Mouse (Mus musculus) mesoderm, embryonic 11.5 days (tissue): Measurements from ENCODE around the gene Wdr86.
"Not testable (repeated sequence)": the region's sequence is repeated elsewhere in the genome, so short reads cannot be mapped to it uniquely, and the experiment has no call there.

ENCODE experiments used
- DNase-seq: peaks from one replicate; pipeline ENCODE4 v3.0.0-alpha.2; 2012; ENCODE audit warnings: low read depth, low spot score

The Wdr86 gene

DNA sequence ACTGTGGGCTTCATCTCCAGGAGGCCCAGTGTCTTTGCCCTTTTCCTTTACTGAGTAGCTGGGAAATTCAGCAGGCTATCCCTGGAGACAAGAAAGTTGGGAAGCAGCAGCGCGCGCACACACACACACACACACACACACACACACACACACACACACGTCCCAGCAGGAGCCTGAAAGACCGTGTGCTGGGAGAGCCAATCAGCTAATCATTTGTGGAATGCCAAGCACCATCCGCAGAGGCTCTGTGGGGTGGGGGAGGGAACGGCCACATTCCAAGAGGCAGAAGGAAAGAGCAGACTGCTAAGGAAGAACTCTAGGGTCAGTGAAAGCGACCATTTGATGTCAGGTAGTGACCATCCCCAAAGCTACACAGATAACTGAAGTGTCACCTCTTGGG, 2.6 kb upstream of the Wdr86 start:
- peak; percentile 84 for DNase-seq

DNA sequence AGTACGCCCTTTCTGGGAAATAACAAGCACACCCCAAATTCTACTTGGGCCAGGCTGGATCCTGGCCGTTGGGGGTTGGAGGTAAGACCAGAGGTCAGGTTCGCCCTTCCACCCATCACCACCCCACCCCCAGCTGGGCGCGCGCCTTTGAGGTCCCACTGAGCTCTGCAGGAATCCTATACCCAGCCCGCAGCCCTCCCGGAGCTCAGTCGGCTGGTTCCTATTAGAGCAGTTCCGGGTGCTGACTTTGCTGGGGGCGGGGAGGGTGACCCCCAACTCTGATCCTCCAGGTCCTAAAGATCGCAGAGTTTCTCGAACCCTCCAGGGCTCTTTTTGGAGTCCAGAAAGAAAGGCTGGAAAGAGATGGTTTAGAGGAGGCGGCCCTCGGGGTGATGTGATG, 459 bp upstream of the Wdr86 start:
- no peak for DNase-seq

DNA sequence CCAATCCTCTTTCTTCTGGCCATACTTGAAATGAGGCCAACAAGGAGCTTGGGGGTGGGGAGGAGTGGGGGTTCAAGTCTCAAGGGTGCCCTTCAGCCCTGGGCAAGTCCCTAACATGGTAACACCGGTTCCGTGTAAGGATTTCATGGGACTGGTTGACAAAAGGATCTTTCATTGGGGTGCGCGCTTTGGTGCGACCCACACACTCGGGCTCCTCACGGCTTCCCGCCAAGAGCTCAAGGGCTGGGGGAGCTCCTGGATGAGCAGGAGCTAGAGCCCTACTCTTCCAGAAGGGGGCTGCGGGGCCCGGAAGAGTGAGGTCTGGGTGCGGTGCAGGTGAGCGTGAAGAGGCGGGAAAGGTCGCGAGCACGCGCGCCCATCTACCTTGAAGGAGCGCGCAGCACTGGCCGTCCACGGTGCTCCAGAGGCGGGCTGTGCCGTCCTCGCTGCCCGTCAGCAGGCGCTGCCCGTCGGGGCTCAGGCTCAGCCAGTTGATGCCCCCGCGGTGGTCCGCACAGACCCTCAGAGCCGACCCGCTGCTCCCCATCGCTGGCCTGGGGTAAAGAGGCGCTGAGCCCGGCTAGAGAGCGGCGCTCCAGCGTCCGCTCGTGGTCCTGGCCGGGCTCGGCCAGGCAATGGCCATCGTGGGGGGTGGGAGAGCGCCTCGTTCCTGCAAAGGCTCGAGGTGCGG, 585 bp downstream of the Wdr86 start:
- DNase-seq, result no peak

DNA sequence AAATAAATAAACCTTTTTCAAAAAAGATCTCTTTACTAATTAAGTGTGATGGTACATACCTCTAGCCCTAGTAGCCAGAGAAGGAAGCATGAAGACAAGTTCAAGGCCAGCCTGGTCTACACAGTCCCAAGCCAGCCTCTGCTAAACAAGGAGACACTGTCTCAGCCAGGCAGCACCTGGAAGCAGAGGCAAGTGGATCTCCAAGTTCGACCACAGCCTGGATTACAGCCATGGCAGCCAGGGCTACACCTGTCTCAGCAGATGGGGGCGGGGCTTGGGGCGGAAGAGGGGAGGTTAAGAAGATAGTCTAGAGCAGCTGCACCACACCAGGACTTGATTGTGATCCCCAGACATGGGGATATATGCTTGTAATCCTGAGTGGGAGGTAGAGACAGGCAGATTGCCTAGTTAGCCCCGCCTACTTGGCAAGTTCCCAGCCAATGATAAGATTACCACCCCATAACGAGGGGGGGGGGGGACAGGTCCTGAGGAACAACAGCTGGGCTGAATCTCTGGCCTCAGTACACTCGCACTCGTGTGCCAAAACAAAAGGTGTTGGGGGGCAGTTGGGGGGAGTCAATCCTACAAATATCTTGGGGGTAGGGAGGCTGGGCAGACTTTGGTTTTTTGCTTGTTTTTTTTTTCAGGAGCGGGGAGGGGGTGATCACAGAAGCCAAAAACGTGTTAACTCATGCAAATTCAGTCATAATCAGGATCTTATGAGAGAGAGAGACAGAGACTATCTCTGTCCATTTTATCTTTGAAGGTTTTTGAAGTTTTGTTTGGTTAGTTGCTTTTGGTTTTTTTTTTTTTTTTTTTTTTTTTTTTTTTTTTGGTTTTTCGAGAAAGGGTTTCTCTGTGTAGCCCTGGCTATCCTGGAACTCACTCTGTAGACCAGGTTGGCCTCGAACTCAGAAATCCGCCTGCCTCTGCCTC, 3.4 kb downstream of the Wdr86 start:
- DNase-seq, result no peak

DNA sequence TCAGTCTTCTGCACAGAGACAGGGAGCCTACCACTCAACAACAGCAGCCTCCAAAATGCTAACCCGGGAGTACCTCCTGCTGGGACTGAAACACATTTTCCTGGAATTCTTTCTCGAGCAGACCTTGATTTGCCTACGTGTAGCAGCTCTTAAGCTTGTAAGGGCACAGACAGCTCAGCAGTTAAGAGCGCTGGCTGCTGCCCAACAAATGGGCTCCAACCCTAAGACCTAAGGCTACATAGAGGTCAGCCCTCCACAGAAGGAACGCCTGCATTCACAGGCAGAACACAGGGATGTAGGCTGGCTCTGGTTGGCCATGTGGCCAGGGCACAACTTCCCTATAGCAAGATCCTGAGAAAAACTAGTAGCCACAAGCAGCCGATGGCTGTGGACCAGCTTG, 4.6 kb downstream of the Wdr86 start:
- DNase-seq, result no peak

DNA sequence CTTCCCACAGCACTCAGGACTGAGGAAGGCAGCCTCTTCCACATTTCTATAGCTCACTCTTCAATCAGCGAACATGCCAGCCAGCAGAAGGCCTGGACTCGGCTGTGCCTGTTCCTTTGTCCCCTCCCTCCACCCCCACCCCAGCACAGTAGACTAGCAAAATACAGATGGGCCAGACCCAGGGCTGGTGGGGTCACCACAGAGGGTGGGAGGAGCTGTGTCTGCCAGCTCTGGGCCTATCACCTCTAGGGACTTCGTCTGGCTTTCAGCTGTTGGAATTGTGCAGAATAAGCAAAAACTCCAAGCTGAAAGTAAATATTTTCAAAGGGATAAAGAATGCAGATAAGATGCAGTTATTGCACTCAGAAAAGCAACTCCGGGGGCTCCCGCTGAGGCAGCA, 5.7 kb downstream of the Wdr86 start:
- peak; percentile 58 for DNase-seq

DNA sequence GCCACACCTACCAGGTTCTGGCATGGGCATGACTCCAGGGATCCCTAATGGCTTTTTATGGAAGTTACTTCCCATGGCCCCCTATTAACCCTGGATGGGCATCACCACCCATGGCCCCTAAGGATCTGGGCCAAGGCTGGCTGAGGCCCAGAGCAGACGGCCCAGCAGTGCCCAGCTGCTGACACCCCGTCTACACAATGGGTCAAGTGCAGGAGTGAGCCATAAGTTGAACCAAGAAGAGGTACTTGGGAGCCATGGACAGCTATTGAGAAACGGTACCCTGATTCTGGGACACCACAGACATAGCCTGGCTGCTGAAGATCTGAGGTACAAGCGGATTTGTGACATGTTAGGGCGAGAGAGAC, 6.3 kb downstream of the Wdr86 start:
- DNase-seq, result no peak

DNA sequence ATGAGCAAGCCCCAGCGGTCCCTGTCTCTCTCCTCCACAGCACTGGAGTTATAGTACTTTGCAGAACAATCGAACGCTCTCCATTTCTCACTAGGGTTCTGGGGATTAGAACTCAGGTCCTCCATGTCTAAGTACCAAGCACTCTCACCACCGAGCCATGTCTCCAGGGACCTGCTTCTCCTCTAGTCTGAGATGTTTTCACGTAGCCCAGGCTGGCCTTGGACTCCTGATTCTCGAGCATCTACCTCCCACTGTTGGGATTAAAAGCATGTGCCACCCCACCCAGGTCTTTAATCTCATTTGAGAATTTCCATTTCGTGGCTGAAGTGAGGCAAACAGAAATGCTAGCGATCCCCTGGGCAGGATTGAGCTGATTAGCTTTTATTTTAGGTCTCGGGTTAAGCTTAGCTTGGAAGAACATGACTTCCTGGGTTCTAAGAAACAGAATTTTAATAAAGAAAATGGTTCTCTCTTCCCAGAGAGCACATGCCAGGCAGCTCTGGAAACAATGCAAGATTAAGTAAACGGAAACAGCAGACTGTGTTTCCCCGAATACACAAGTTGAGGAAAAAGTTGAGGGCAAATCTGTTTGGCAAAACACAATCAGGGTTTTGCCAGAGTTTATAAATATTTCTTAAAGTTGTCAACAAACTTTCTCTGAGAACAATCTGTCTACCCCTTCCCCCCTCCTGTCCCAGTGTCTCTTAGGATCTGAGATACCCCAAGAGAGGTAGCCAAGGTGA, 6.8 kb downstream of the Wdr86 start:
- DNase-seq, result no peak

DNA sequence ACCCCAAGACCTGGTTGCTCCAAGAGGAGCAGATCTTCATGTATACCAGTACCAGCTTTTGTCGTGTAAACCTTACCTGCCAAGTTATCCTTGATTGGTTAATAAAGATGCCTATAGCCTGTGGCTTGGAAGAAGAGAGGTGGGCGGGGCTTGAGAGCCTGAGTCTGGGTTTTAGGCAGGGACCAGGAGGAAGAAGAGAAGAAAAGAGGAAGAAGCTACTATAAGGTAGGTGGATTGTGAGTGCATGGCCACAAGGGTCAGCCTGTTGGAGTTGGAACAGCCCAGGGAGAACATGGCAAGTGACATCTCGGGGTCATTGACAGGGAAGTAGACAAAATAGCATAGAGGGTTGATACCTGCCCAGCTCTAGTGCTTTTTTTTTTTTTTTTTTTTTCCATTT, 10.7 kb downstream of the Wdr86 start:
- no peak for DNase-seq

DNA sequence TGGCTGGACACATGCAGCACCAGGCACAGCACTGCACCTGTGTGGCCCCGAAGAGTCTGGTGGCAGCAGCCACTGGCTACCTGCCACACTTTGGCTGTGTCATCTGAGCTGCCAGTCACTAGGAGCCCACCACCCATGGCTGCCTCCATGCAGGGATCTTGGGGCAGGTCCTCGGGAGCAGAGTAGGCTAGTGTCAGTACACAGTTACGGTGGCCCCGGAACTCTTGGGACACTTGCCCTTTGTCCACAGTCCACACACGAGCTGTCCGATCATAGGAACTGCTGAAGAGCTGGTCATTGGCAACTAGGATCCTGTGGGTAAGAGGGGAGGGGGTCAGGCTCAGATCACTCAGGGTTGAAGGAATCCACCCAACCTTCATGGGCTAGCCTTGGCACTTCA, 12.5 kb downstream of the Wdr86 start:
- DNase-seq, result no peak

DNA sequence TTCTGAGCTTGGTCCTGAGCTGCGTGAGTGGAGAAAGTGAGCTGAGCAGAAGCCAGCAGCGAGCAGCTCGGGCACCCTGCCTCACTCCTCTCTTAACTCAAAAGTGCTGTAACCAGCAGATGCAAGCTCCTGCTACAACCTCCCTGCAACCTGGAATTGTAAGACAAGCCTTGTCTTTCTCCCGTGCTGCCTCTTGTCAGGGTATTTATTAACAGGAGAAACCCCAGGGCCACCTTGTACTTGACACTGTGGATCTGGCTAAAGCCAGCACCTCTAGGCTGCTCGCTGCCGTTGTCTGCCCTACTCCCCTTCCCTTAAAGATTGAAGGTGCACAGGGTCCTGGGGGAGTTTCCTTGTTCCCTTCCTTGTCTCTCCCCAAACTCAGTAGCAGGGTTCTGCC, 16.5 kb downstream of the Wdr86 start:
- no peak for DNase-seq

DNA sequence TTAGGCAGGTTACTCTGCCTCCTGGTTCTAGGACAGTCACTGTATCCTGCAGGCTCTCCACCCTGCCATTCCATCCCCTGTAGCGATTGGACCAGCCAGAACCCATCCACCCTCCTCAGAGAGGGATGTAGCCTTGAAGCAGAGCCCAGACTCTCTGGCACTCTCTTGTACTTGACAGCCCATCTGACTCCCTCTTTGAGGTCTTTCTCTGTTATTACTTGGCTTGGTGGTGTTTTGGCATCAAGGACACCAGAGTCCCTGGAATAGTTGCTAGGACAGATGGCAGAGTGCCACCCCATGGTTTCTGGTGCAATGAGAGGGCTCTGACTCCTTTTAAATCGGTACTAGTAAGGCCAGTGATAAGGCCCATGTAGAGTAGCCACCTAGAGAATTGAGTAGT, 17.3 kb downstream of the Wdr86 start:
- no peak for DNase-seq

DNA sequence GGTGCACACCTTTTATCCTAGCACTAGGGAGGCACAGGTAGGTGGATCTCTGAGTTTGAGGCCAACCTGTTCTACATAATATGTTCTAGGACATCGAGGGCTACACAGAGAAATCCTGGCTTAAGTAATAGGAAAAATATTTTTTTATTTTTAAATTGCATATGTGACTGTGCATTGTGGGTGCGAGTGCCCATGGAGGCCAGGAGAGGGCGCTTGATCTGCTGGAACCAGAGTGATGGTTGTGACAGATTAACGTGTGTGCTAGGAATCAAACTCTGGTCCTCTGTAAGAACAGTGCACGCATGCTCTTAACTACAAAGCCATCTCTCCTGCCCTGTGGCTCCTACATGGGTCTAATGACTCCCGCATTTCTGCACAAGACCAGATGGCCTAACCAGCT, 18.9 kb downstream of the Wdr86 start:
- DNase-seq, result no peak

DNA sequence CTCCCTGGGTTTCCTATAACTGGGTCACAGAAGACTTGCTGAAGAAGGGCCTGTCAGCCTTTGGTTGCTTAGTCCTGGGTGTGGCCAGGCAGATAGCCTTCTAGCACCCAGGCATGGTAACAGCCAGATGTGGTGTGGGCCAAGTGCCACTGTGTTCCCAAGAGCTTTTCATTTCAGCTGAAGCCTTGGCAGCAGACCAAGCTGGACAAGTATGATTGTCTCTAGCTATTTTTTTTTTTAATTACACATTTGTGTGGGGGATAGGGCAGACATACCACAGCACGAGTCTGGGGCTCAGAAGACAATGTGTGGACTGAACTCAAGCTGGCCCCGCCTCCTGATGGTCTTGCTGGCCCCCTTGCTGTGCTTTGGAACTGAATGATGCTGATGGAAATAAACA, 20.6 kb downstream of the Wdr86 start:
- DNase-seq, result no peak

DNA sequence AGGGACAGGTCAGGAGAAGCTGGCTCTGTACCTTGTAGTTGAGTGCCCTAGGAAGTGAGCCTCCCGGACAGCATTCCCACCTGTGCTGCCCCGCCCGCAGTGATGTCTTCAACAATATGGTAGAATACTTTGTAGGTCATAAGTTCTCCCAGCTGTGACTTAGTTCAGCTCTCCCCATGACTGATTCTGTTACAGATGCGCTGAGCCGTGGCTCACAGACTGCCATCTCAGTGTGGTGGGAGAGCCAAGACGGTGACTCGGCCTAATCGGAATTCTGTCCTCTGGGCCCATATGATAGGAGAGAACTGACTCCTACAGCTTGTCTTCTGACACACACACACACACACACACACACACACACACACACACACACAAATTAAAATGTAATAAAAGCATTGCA, 25.9 kb downstream of the Wdr86 start:
- DNase-seq, result no peak

DNA sequence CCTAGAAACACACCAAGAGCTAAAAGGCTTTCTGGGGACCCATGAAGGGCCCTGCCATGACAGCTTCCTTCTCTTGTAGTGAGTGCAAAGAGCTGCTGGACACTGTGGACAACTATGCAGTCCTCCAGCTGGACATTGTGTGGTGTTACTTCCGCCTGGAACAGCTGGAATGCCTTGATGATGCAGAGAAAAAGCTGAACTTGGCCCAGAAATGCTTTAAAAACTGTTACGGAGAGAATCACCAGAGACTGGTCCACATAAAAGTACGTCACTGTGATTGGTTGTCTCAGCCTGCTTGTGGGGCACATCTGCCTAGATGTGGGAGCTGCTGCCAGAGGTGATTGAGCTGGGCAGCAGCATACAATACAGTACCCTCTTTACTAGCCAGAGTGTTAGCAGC, 29.3 kb downstream of the Wdr86 start:
- DNase-seq, result no peak

DNA sequence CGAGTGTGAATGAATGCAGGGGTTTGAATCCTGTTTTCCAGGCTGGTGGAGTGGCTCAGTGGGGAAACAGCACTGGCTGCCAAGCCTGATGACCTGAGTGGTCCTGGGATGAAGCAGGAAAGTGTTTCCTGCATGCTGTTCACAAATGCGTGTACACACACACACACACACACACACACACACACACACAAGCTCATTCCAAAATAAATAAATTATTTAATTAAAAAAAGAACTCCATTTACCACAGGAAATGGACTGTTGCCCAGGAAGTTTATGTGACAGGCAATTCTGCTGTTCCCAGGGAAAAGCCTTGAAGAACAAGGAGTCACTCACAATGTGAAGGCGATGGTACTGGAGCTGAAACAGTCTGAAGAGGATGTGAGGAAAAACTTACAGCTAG, 33.8 kb downstream of the Wdr86 start:
- no peak for DNase-seq

DNA sequence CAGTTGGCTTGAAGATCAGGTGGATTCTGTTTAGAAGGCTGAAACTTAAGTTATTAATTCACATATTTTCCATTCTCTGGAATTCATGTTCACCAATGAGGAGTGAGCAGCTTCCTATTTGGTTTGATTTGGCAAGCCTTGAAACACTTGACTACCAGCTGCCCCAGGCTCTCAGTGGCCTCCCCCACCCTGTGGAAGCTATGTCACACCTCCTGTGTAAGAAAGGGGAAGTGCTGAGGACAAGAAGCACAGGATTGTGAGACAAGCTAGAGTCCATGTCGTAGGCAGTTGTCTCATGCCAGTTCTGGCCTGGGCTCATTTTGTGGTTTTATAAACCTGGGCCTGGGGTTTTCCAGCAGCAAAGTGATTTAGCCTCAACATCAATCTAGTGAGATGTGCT, 42.8 kb downstream of the Wdr86 start:
- no peak for DNase-seq

DNA sequence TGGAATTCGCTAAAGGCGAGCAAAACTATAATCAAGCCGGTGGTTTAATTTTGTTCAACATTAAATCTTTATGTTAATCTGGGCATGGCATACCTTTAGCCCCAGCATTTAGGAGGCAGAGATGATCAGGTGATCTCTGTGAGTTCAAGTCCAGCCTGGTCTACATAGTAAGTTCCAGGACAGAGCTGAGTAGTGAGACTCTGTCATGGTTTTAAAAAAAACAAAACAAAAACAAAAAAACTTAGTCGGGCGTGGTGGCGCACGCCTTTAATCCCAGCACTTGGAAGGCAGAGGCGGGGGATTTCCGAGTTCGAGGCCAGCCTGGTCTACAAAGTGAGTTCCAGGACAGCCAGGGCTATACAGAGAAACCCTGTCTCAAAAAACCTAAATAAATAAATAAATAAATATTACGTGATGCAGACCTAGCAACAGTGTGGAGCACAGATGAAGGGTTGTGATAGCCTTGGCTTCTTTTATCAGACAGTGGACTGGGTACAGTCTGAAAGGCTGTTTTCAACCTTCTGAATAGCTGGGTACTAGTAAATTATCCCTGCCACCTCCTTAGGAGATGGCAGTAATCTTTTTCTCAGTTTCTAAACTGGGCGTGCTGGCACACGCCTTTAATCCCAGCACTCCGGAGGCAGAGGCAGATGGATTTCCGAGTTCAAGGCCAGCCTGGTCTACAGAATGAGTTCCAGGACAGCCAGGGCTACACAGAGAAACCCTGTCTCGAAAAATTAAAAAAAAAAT, 43.7 kb downstream of the Wdr86 start:
- DNase-seq, result not testable (repeated sequence)

DNA sequence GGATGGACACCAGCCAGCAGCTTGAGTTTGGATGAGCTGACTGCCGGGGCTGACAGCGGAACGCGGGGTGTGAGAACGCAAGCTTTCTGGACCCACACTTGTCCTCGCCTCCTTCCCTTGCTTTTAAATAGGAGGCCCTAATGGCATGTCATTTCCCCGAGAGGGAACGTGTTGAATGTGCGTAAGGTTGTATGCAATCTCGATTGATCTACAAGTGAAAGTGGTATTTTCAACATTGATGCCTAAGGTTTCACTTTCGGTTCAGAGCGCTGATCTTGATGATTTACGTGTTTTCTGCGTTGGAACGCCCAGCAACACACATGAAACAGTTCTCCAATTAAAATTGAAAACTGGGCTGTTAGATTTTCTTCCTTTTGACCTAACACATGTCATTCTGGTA, 44.4 kb downstream of the Wdr86 start:
- peak; percentile 57 for DNase-seq

DNA sequence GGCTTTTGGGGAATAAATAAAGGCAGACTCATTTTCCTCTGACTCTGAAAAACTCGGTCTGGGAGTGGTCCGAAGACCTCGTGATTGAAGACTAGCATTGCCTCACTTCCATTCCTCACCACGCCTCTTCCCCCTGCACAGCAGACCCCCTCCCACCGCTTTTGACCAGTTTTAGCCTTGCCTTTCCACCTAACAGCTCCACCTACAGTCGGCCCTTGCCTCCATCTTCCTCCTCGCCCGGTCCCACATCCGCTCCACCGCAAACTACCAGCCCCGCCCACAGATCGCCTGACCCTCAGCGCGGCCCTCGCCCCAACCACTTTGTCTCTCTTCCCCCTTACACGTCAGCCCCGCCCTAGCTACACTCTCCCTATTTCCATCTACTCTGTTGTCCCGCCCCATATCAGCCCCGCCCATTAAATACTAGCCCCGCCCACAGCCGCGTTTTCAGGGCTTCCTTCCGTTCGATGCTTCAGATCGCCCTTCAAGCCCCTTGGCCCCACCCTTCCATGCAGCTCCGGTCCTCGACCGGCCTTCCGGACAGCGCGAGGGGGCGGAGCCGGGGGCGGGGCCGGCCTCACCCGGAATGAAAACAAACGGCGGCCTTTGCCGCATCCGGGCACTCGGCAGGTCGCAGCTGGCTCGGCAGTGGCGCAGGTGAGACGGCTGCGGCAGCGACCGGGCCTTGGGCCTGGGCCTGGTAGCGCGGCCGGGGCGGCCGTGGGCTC, 45.0 kb downstream of the Wdr86 start, which contains the start of gene Nub1:
Gene Nub1 (plus strand): TSS at position 167 of the 728 bp plus-strand sequence.
- peak; percentile 99 for DNase-seq
